Comparison of ENCODE assay signal across 11 mouse cellular contexts in the genomic region with DNA sequence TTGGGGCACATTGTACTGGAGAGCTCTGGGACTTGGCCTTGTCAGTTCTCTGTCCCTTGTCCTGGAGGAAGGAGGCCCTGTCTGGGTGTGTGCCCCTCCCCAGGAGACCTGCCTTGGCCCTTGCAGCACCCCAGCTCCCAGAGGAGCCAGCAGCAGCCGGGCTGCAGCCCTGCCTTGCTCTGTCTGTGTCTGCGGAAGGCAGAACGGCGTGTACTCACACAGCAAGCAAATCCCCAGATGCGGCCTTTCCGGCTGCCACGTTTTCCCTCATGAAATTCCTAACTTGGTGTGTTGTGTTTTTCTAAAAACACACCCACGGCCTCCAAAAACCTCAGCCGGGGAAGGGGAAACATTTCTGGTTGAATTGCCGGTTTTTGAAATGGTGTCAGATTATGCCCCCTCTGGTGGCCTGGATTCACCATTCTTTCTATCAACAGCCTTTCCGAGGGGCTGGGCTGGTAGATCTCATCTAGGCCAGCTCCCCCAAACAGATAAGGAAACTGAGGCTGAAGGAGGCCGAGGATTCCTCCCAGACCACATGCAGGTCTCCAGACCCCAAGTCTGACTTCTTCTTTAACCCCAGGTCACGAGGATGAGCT. TPM values are rescaled to one million over a fixed set of nuclear protein-coding genes. Genes with fewer than 3 reads are reported as not detected.
DNase-seq lines count a peak whose midpoint lies in the region; ATAC-seq and TF ChIP-seq lines count a peak whose summit lies in the region.
"Had no signal": no experiment of that assay in that cellular context is flagged by ENCODE, and none has a peak within 500 bp of the region (broad histone marks: within the 10 kb centered on the region; RNA-seq: fewer than 3 reads in every experiment).

No protein-coding gene starts in this region.

- peak; percentile 12; the same call in 1 of the 2 replicates for TF ChIP-seq CTCF in heart, adult 2 months (IDR thresholded peaks at IDR 0.05)

- no peak overlapping the region for H3K9ac ChIP-seq in heart, adult 2 months (ENCODE audit: low read depth, low read length)
- H3K9ac ChIP-seq in heart, embryonic 12.5 days: no peak overlapping the region
- H3K9ac ChIP-seq: lung, embryonic 15.5 days had no signal

- no peaks in the 10 kb centered on the region for H3K27me3 ChIP-seq in heart, adult 2 months (ENCODE audit: control insufficient read depth, insufficient read depth, low read length)
- no peaks in the 10 kb centered on the region for H3K27me3 ChIP-seq in heart, embryonic 12.5 days (replicated peaks)
- H3K27me3 ChIP-seq: lung, embryonic 15.5 days had no signal

- no peaks in the 10 kb centered on the region for H3K9me3 ChIP-seq in heart, embryonic 12.5 days (replicated peaks)
- H3K9me3 ChIP-seq: lung, embryonic 15.5 days had no signal

- TF ChIP-seq EP300 in heart, adult 2 months (IDR thresholded peaks at IDR 0.05; ENCODE audit: insufficient read depth, low read depth, low read length): no peak

- TF ChIP-seq POLR2A in heart, adult 2 months (IDR thresholded peaks at IDR 0.05; ENCODE audit: insufficient read depth, low read depth, low read length): no peak

- no peaks in the 10 kb centered on the region for H3K36me3 ChIP-seq in heart, adult 2 months (ENCODE audit: control insufficient read depth, insufficient read depth, low read length)
- H3K36me3 ChIP-seq in heart, embryonic 12.5 days: no peaks in the 10 kb centered on the region
- H3K36me3 ChIP-seq: lung, embryonic 15.5 days had no signal

- H3K4me2 ChIP-seq in heart, embryonic 12.5 days: no peak overlapping the region
- H3K4me2 ChIP-seq: lung, embryonic 15.5 days had no signal

- no peaks in the 10 kb centered on the region for H3K79me2 ChIP-seq in heart, adult 2 months (replicated peaks; ENCODE audit: control insufficient read depth, insufficient read depth, low read length)

- no peaks in the 10 kb centered on the region; the same call in 1 of the 2 replicates for H3K4me1 ChIP-seq in heart, adult 2 months (ENCODE audit: control insufficient read depth, insufficient read depth, low read length)
- no peaks in the 10 kb centered on the region for H3K4me1 ChIP-seq in heart, embryonic 12.5 days (replicated peaks)
- H3K4me1 ChIP-seq: lung, embryonic 15.5 days had no signal

- no peak for ATAC-seq in heart, embryonic 12.5 days (ENCODE audit: insufficient number of reproducible peaks, low FRiP score)
- no peak for ATAC-seq in monocyte, adult 5-6 weeks (replicated peaks; ENCODE audit: insufficient number of reproducible peaks, low FRiP score, low TSS enrichment, poor library complexity, severe bottlenecking)

- H3K27ac ChIP-seq in heart, adult 2 months: no peak overlapping the region
- H3K27ac ChIP-seq in heart, embryonic 12.5 days (ENCODE audit: poor library complexity, severe bottlenecking): no peak overlapping the region
- H3K27ac ChIP-seq: lung, embryonic 15.5 days had no signal

- 61% methylated on average over 13 of the region's 13 CpGs for WGBS in heart, adult 2 months
- WGBS in heart, embryonic 12.5 days: 70% methylated on average over 13 of the region's 13 CpGs

- DNase-seq in heart, adult 2 months: peak; percentile 71 to 79
- peak; percentile 62 for DNase-seq in adrenal gland, postnatal 10 days
- DNase-seq in gastrocnemius, postnatal 14 days: peak; percentile 65
- DNase-seq in layer of hippocampus, adult 11-12 months (ENCODE audit: low spot score): peak; percentile 32
- DNase-seq in thymus, adult 18-20 months: no peak
- DNase-seq in B cell, adult 2 months: no peak
- DNase-seq: thymus, postnatal 14 days had no signal

- no peak overlapping the region for H3K4me3 ChIP-seq in heart, adult 2 months
- no peak overlapping the region for H3K4me3 ChIP-seq in heart, embryonic 12.5 days
- H3K4me3 ChIP-seq: erythroblast, embryonic 14.5 days; lung, embryonic 15.5 days had no signal

- intact Hi-C loops in heart, adult 2 months (cut with DNase I): loop anchor here (10.0 kb wide), 1 partner anchor 121 kb away; no protein-coding TSS in a partner anchor
- intact Hi-C loops in gastrocnemius, postnatal 14 days (cut with DNase I; ENCODE audit: low total_unique reads): no loop called here

RNA-seq across cellular contexts. Expression of a gene that starts 19.0 kb away (rescaled TPM):
- 1 to 10 TPM in 1 of 2 experiments, under 1 TPM in 1; 0.55 to 1.6 TPM for total RNA-seq in heart, adult 2 months (2021)
- 2.4 and 5.5 TPM in 2 replicates for polyA plus RNA-seq in heart, adult 2 months (2012; rRNA removed)
- 0.13 TPM in 2 replicates for polyA plus RNA-seq in heart, embryonic 12.5 days (2016; fragmentation: Nextera tagmentation; extraction: Ambion mirVana)
- 1 to 10 TPM; 3.5 to 4.7 TPM for total RNA-seq in adrenal gland, postnatal 10 days (2021)
- 1 to 10 TPM; 3.7 to 5.1 TPM for total RNA-seq in gastrocnemius, postnatal 14 days (2021)
- total RNA-seq in monocyte, adult 5-6 weeks (2017): 6.4 to 28.6 TPM (median 10.3 TPM) in 3 replicates
- polyA plus RNA-seq: erythroblast, embryonic 14.5 days had no signal

Comparison
In these comparisons a context has a peak if more than half of its experiments do, and no peak if none do; other contexts are left out.
1. DNase-seq: peak in heart, adult 2 months (2 of 2), adrenal gland, postnatal 10 days (single experiment), gastrocnemius, postnatal 14 days (single experiment) and layer of hippocampus, adult 11-12 months (single experiment); none in thymus, adult 18-20 months (0 of 2) and B cell, adult 2 months (0 of 2).